Mouse (Mus musculus) T-cell, adult 2 months (primary cell): ENCODE measurements around the gene Ldlrad2.

Source experiments
- DNase-seq: peaks from one replicate; pipeline ENCODE4 v3.0.0; 2022; ENCODE audit warnings: low spot score

Ldlrad2 gene

DNA sequence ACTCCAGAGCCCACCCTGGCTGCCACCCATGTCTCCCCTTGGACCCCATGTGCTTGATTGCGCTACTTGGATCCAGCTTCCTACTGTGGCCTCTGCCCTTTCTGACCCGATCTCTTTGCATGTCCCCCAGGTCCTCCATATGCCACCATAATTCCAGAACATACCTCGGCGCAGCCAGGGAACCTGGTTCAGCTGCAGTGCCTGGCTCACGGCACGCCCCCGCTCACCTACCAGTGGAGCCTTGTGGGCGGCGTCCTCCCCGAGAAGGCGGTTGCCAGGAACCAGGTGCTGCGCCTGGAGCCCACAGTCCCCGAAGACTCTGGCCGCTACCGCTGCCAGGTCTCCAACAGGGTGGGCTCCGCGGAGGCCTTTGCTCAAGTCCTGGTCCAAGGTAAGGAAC lies 20.9 kb downstream of the Ldlrad2 start:
- no peak for DNase-seq

DNA sequence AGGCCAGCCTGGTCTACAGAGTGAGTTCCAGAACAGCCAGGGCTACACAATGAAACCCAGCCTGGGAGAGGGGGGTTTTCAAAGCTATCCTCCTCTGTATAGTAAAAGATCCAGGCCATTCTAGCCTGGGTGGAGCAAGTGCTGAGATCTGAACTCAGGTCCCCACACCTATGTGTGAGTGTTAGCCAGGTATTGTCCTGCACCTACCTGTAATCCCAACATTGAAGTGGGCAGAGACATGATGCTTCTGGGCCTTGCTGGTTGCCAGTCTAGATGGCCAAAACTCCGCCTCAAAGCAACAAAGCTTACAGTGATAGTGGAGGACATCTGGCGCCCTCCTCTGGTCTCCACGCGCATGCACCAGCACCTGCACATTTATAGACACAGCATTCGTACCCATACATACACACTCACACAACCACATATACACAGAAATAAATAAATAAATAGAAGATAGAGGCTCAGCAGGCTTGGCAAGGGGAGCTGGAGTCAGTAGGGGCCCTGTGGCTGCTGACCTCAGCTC lies 28.3 kb downstream of the Ldlrad2 start:
- DNase-seq = no peak

DNA sequence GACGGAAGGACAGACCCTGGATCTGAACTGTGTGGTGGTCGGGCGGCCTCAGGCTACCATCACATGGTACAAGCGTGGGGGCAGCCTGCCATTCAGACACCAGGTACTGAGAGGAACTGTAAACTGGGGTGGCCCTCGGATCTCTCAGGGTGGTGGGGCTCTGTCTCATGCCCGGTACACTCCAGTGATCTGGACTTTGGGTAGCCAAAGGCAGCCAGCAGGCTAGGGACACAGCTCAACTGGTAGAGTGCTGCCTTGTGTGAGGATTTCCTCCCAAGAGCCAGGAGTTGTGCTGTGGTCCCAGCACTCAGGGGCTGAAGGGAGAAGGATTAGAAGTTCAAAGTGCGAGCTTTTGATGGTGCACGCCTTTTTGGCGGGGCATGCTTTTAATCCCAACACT lies 28.8 kb downstream of the Ldlrad2 start:
- DNase-seq = no peak

DNA sequence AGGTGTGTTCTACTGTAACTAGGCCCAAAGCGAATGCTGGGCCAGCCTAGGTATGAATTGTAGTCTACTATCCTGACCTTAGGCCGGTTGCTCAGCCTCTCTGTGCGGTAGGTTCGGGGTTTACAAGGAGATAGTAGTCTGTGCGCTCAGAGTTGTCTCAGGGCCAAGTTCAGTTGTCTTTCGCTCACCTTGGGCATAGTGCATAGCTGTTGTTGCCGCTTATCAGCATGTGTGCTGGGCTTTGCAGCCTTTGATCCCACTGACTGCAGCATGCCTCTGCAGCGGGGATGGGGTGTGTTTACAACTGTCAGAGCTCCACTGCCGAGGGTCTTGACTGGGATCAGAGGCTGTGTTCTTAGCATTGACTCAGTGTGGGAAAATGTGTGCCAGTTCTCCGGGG lies 31.4 kb downstream of the Ldlrad2 start:
- no peak for DNase-seq

DNA sequence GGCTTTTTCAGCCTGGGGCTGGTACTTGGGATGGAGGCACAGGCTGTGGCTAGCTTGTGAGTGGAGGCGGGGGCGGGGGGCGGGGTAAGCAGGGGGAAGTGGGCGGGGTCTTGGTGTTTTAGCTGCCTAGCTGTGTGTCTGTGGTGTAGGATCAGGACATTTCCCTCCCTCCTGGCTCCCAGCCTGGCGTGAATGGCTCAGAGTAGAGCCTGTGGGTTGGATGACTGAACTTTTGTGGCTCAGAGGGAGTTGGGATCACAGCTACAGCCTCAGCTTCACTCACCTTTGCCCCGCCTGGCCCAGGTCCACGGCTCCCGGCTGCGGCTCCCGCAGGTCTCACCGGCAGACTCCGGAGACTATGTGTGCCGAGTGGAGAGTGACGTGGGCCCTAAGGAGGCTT lies 34.0 kb downstream of the Ldlrad2 start:
- no peak for DNase-seq

DNA sequence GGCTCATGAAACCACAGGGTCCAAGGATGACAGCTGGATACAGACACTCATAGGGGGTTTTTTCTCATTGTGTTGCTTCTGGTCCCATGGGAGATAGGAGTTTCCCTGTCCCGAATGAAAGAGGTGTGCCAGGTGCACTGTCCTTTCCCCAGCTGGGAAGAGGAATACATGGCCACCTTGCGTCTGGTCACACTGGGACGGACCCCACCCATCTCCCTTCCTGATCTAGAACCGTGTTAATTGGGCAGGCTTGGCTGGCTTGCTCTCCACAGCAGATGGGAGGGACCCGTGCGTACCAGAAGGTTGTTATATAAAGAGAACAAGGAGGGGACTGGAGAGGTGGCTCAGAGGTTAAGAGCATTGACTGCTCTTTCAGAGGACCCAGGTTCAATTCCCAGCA lies 46.5 kb downstream of the Ldlrad2 start:
- no peak for DNase-seq

DNA sequence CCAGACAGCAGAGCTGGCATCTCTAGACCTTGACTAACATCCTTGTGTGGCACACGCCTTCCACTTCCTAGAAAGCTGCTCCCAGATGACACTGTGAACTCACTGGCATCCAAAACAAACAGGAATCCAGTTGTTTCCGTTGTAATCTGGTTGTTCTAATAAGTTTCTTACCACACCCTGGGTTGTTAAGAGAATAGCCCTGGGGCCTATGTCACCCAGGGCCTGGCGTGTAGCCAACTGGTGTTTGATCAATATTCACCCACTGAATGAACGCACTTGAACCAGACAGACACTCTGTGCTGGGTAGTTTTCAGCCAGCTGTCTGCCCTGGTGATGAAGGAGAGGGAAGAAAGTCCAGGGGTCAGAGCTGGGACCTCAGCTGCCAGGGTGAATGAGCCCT lies 47.0 kb downstream of the Ldlrad2 start:
- DNase-seq = no peak

DNA sequence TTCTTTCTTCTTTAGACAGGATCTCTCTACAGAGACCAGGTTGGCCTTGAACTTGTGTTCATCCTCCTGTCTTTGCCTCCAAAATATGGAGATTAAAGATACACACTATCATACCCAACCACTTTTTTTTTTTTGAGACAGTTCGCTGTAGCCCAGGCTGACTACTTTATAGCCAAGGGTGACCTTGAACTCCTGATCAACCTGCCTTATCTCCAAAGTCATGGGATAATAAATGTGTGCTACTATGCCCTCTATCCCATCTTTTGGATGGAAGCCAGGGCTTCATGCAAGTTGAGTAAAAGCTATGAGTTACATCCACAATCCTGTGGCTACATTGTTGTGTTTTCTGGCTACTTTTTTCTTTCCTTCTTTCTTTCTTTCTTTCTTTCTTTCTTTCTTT lies 48.9 kb downstream of the Ldlrad2 start:
- no peak for DNase-seq
